Mouse (Mus musculus) kidney, adult 9 months (tissue): ENCODE measurements around the gene AI481877.
A peak's percentile ranks its signal among the peaks of the same experiment; 100 is the strongest.
"Not testable (repeated sequence)": the region's sequence is repeated elsewhere in the genome, so short reads cannot be mapped to it uniquely, and the experiment has no call there.

Source experiments
- DNase-seq: peaks from one replicate; pipeline ENCODE4 v3.0.0; 2022

The AI481877 gene

GRCm38 (mm10) chr4:59138507-59139033, at the start of gene AI481877:
Gene AI481877, minus strand, starts transcription at chr4:59138983.
- DNase-seq, result not testable (repeated sequence)

GRCm38 (mm10) chr4:59188474-59188801, 49.7 kb upstream of the AI481877 start:
- DNase-seq, result no peak

GRCm38 (mm10) chr4:59187289-59187688, 48.5 kb upstream of the AI481877 start:
- peak; percentile 76 for DNase-seq

GRCm38 (mm10) chr4:59185671-59186070, 46.9 kb upstream of the AI481877 start:
- DNase-seq, result no peak

GRCm38 (mm10) chr4:59181320-59182271, 42.8 kb upstream of the AI481877 start:
- DNase-seq, result no peak

- no peak for DNase-seq
Observed at GRCm38 (mm10) chr4:59177566-59177965, 38.8 kb upstream of the AI481877 start.

GRCm38 (mm10) chr4:59175929-59176328, 37.1 kb upstream of the AI481877 start:
- no peak for DNase-seq

- no peak for DNase-seq
Observed at GRCm38 (mm10) chr4:59175003-59175402, 36.2 kb upstream of the AI481877 start.

- DNase-seq, result no peak
Observed at GRCm38 (mm10) chr4:59173181-59173922, 34.6 kb upstream of the AI481877 start.

GRCm38 (mm10) chr4:59172616-59173015, 33.8 kb upstream of the AI481877 start:
- peak; percentile 66 for DNase-seq

- no peak for DNase-seq
Observed at GRCm38 (mm10) chr4:59169981-59170380, 31.2 kb upstream of the AI481877 start.

GRCm38 (mm10) chr4:59167251-59167847, 28.6 kb upstream of the AI481877 start:
- DNase-seq, result no peak

GRCm38 (mm10) chr4:59164034-59164433, 25.3 kb upstream of the AI481877 start:
- DNase-seq, result no peak

- DNase-seq, result no peak
Observed at GRCm38 (mm10) chr4:59160959-59161670, 22.3 kb upstream of the AI481877 start.

- no peak for DNase-seq
Observed at GRCm38 (mm10) chr4:59160289-59160688, 21.5 kb upstream of the AI481877 start.

- no peak for DNase-seq
Observed at GRCm38 (mm10) chr4:59157654-59158053, 18.9 kb upstream of the AI481877 start.

GRCm38 (mm10) chr4:59156897-59157592, 18.3 kb upstream of the AI481877 start:
- no peak for DNase-seq

- DNase-seq, result no peak
Observed at GRCm38 (mm10) chr4:59151953-59152352, 13.2 kb upstream of the AI481877 start.

- no peak for DNase-seq
Observed at GRCm38 (mm10) chr4:59150907-59151306, 12.1 kb upstream of the AI481877 start.

GRCm38 (mm10) chr4:59149043-59149442, 10.3 kb upstream of the AI481877 start:
- DNase-seq, result no peak

GRCm38 (mm10) chr4:59128935-59129334, 9.8 kb downstream of the AI481877 start:
- no peak for DNase-seq

GRCm38 (mm10) chr4:59125053-59125452, 13.7 kb downstream of the AI481877 start:
- no peak for DNase-seq
